Mouse (Mus musculus): ENCODE data around the gene Poc5. TPM values are rescaled to one million over a fixed set of nuclear protein-coding genes. Genes with fewer than 3 reads are reported as not detected.

The Poc5 gene
- polyA plus RNA-seq, 1 experiment: 20.4 TPM

GRCm38 (mm10) chr13:96433041-96433440 lies 44.9 kb downstream of the Poc5 start:
- WGBS: 91% methylated on average over 6 of the region's 6 CpGs
- Histone ChIP-seq H3K4me1 (ENCODE audit: control insufficient read depth, insufficient read depth, low read length) (no peaks in the 10 kb centered on the region; the same call in 1 of the 2 replicates), H3K27me3 (ENCODE audit: control insufficient read depth, insufficient read depth, low read length) (no peaks in the 10 kb centered on the region), H3K27ac (ENCODE audit: insufficient read depth, low read length) (no peak overlapping the region), H3K4me3 (replicated peaks; ENCODE audit: insufficient read depth, low read depth, low read length) (no peak overlapping the region)
- TF ChIP-seq CTCF (IDR thresholded peaks at IDR 0.05; ENCODE audit: borderline replicate concordance, insufficient read depth, low read depth, low read length): no peak
- TF ChIP-seq POLR2A (IDR thresholded peaks at IDR 0.05; ENCODE audit: borderline replicate concordance, insufficient read depth, low read length): no peak
- no peak for DNase-seq

DNA sequence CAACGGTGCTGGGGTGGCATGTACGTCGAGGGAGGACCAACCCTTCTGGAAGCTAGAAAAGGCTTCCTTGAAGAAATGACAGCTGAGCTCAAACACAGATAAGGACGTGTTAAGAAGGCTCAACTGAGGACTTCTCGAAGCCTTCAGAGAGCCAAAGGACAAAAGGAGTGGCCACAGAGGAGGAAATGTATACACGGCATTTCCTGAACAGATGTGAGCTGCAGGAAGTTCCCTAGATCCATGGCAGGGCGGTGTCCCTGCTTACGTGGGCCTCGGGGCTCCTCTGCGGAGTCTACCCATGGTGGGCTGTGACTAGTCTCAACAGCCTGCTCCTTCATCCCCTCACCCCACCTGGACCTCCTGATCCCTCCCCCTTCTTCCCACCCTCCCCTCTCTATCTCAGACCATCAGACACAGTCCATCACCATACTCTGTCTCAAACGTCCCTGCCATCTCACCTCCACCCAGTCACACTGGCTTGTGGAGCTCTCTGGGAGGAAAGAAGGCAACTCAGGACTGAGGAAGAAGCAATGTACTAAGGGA lies 45.6 kb downstream of the Poc5 start:
- Histone ChIP-seq H3K27me3 (ENCODE audit: control insufficient read depth, insufficient read depth, low read length) (no peaks in the 10 kb centered on the region), H3K4me1 (ENCODE audit: control insufficient read depth, insufficient read depth, low read length) (no peaks in the 10 kb centered on the region; the same call in 1 of the 2 replicates)
- 86% methylated on average over 11 of the region's 11 CpGs for WGBS

GRCm38 (mm10) chr13:96434899-96435331 lies 46.8 kb downstream of the Poc5 start:
- Histone ChIP-seq H3K4me3 (replicated peaks; ENCODE audit: insufficient read depth, low read depth, low read length) (no peak overlapping the region), H3K4me1 (ENCODE audit: control insufficient read depth, insufficient read depth, low read length) (no peaks in the 10 kb centered on the region; the same call in 1 of the 2 replicates), H3K27ac (ENCODE audit: insufficient read depth, low read length) (no peak overlapping the region), H3K27me3 (ENCODE audit: control insufficient read depth, insufficient read depth, low read length) (no peaks in the 10 kb centered on the region)
- no peak for DNase-seq
- 46% methylated on average over 5 of the region's 5 CpGs for WGBS
- TF ChIP-seq CTCF (IDR thresholded peaks at IDR 0.05; ENCODE audit: borderline replicate concordance, insufficient read depth, low read depth, low read length): no peak

More for the DNA sequence above, 45.6 kb downstream of the Poc5 start:
- TF ChIP-seq POLR2A (IDR thresholded peaks at IDR 0.05; ENCODE audit: borderline replicate concordance, insufficient read depth, low read length) (no peak), CTCF (IDR thresholded peaks at IDR 0.05; ENCODE audit: borderline replicate concordance, insufficient read depth, low read depth, low read length) (no peak)
- DNase-seq: no peak
- no peak overlapping the region for H3K4me3 ChIP-seq (replicated peaks; ENCODE audit: insufficient read depth, low read depth, low read length)
- H3K27ac ChIP-seq (ENCODE audit: insufficient read depth, low read length): no peak overlapping the region

- no peak for DNase-seq
- H3K4me1 ChIP-seq (ENCODE audit: control insufficient read depth, insufficient read depth, low read length): no peaks in the 10 kb centered on the region; the same call in 1 of the 2 replicates
- no peak overlapping the region for H3K27ac ChIP-seq (ENCODE audit: insufficient read depth, low read length)
- no peaks in the 10 kb centered on the region for H3K27me3 ChIP-seq (ENCODE audit: control insufficient read depth, insufficient read depth, low read length)
- WGBS: 38% methylated on average over 13 of the region's 13 CpGs
- TF ChIP-seq CTCF (IDR thresholded peaks at IDR 0.05; ENCODE audit: borderline replicate concordance, insufficient read depth, low read depth, low read length) (no peak), POLR2A (IDR thresholded peaks at IDR 0.05; ENCODE audit: borderline replicate concordance, insufficient read depth, low read length) (no peak)
- H3K4me3 ChIP-seq (replicated peaks; ENCODE audit: insufficient read depth, low read depth, low read length): no peak overlapping the region
These were observed 47.7 kb downstream of the Poc5 start for GRCm38 (mm10) chr13:96435793-96436192.

DNA sequence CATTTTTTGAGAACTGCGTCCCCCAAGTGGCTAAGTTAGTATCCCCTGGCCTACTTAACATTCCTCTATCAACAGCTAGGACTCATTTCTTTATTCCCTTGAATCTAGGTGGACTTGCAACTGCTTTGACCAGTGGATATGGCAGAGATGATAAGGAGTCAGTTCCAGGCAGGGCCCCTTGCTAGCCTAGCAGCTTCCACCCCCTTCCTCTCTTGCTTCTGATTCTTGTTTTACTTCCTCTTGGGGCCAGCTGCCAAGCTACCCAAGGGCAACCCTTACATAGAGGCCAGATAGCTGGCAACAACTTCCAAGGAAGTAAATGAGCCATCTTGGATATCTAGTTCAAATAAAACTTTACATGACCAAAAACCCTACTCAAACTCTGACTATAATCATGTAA lies 48.8 kb downstream of the Poc5 start:
- Histone ChIP-seq H3K4me3 (replicated peaks; ENCODE audit: insufficient read depth, low read depth, low read length) (no peak overlapping the region), H3K4me1 (ENCODE audit: control insufficient read depth, insufficient read depth, low read length) (no peaks in the 10 kb centered on the region; the same call in 1 of the 2 replicates), H3K27me3 (ENCODE audit: control insufficient read depth, insufficient read depth, low read length) (no peaks in the 10 kb centered on the region), H3K27ac (ENCODE audit: insufficient read depth, low read length) (no peak overlapping the region)
- WGBS: 97% methylated on average over 1 of the region's 1 CpGs
- TF ChIP-seq POLR2A (IDR thresholded peaks at IDR 0.05; ENCODE audit: borderline replicate concordance, insufficient read depth, low read length) (no peak), CTCF (IDR thresholded peaks at IDR 0.05; ENCODE audit: borderline replicate concordance, insufficient read depth, low read depth, low read length) (no peak)
- no peak for DNase-seq

DNA sequence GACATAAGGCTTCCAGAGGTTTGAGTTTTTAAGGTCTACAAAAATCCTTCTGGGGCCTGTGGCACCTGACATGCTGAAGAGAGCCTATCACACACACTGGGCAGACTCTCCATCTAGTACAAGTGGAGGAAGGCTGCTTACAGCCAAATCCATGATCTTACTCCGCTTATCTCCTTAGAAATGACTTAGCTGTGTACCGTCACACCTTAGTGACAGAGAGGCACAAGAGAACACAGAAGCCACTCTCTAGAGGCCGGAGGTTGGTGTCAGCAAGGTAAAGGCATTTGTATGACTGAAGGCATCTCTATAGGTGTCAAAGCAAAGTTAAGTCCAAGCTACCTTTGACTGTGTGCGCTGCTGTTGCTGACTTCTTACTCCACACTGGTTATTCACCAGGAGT lies 52.3 kb downstream of the Poc5 start:
- no peak overlapping the region for H3K27ac ChIP-seq (ENCODE audit: insufficient read depth, low read length)
- no peaks in the 10 kb centered on the region for H3K27me3 ChIP-seq (ENCODE audit: control insufficient read depth, insufficient read depth, low read length)
- no peak for TF ChIP-seq POLR2A (IDR thresholded peaks at IDR 0.05; ENCODE audit: borderline replicate concordance, insufficient read depth, low read length)
- TF ChIP-seq CTCF (IDR thresholded peaks at IDR 0.05; ENCODE audit: borderline replicate concordance, insufficient read depth, low read depth, low read length): no peak
- H3K4me1 ChIP-seq (ENCODE audit: control insufficient read depth, insufficient read depth, low read length): no peaks in the 10 kb centered on the region; the same call in 1 of the 2 replicates
- no peak for DNase-seq
- WGBS: 93% methylated on average over 4 of the region's 4 CpGs
- H3K4me3 ChIP-seq (replicated peaks; ENCODE audit: insufficient read depth, low read depth, low read length): no peak overlapping the region

DNA sequence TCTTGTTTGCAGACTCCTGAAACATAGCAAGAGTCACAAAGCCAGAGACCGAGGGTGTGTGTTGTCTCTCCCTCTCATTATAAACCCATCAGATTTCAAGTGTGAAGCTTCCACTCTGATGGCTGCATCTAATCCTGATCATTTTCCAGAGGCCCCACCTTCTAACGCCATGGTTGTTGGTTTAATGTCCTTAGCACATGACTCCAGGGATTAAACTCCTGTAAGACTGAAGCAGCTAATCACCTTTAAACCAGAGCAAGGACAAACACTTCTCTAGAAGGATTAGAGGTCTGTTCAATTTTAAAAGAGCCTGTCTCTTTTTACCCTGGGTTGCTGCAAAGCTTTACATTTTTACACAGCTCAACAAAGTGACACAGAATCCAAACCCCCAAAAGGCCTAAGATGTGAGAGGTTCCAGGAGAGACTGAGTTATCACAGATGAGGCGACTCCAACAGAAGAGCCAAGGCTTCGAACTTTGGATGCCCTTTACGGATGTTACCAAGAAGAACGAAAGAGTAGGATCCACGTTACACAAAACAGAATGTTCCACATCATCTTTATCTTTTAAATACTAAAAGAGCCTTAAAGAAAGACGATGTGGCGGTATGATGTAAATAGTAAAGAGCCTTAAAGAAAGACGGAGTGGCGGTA lies 62.2 kb downstream of the Poc5 start:
- H3K27ac ChIP-seq (ENCODE audit: insufficient read depth, low read length): no peak overlapping the region
- H3K27me3 ChIP-seq (ENCODE audit: control insufficient read depth, insufficient read depth, low read length): no peaks in the 10 kb centered on the region
- no peak for DNase-seq
- H3K4me3 ChIP-seq (replicated peaks; ENCODE audit: insufficient read depth, low read depth, low read length): no peak overlapping the region
- no peaks in the 10 kb centered on the region; the same call in 1 of the 2 replicates for H3K4me1 ChIP-seq (ENCODE audit: control insufficient read depth, insufficient read depth, low read length)
- TF ChIP-seq CTCF (IDR thresholded peaks at IDR 0.05; ENCODE audit: borderline replicate concordance, insufficient read depth, low read depth, low read length): no peak
- no peak for TF ChIP-seq POLR2A (IDR thresholded peaks at IDR 0.05; ENCODE audit: borderline replicate concordance, insufficient read depth, low read length)
- 89% methylated on average over 11 of the region's 11 CpGs for WGBS

DNA sequence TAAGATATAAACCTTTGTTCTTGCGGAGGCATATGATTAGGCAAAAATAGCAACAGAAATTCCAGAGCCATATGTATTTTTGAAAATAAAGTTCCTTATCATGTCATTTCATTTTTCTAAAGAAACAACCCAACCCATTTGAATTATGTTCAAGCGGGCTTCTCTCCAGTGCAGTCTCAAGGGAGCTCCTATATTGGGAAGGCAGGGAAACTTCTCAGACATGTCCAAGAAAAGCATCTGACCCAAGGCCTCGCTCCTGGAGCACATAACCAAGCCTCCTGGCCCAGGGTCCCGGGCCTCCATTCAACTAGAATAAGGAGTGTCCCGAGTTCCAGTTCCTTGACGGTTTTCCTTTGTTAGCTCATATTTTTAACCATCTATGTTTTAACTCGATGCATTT lies 62.8 kb downstream of the Poc5 start:
- 84% methylated on average over 7 of the region's 7 CpGs for WGBS
- Histone ChIP-seq H3K4me3 (replicated peaks; ENCODE audit: insufficient read depth, low read depth, low read length) (no peak overlapping the region), H3K4me1 (ENCODE audit: control insufficient read depth, insufficient read depth, low read length) (no peaks in the 10 kb centered on the region; the same call in 1 of the 2 replicates), H3K27ac (ENCODE audit: insufficient read depth, low read length) (no peak overlapping the region), H3K27me3 (ENCODE audit: control insufficient read depth, insufficient read depth, low read length) (no peaks in the 10 kb centered on the region)
- no peak for DNase-seq
- TF ChIP-seq POLR2A (IDR thresholded peaks at IDR 0.05; ENCODE audit: borderline replicate concordance, insufficient read depth, low read length) (no peak), CTCF (IDR thresholded peaks at IDR 0.05; ENCODE audit: borderline replicate concordance, insufficient read depth, low read depth, low read length) (no peak)
